Mouse (Mus musculus) left cerebral cortex, adult 8-10 months (tissue): ENCODE results near the gene Ubl5. TPM values are rescaled to one million over a fixed set of nuclear protein-coding genes. Genes with fewer than 3 reads are reported as not detected.
A peak's percentile ranks its signal among the peaks of the same experiment; 100 is the strongest.
"Not testable (repeated sequence)": the region's sequence is repeated elsewhere in the genome, so short reads cannot be mapped to it uniquely, and the experiment has no call there.

Experiments used
- DNase-seq, 2 experiments: peaks; one replicate each; pipeline ENCODE4 v3.0.0; 2022; ENCODE audit warnings: low spot score in 2 of 2
- total RNA-seq, 4 experiments: library from RNA; stranded (reverse); gene quantifications; 2 replicates each; pipeline ENCODE4 v1.2.4; 2022

Gene Ubl5
- total RNA-seq: 100 to 1,000 TPM; 263 to 330 (median 301) TPM

DNA sequence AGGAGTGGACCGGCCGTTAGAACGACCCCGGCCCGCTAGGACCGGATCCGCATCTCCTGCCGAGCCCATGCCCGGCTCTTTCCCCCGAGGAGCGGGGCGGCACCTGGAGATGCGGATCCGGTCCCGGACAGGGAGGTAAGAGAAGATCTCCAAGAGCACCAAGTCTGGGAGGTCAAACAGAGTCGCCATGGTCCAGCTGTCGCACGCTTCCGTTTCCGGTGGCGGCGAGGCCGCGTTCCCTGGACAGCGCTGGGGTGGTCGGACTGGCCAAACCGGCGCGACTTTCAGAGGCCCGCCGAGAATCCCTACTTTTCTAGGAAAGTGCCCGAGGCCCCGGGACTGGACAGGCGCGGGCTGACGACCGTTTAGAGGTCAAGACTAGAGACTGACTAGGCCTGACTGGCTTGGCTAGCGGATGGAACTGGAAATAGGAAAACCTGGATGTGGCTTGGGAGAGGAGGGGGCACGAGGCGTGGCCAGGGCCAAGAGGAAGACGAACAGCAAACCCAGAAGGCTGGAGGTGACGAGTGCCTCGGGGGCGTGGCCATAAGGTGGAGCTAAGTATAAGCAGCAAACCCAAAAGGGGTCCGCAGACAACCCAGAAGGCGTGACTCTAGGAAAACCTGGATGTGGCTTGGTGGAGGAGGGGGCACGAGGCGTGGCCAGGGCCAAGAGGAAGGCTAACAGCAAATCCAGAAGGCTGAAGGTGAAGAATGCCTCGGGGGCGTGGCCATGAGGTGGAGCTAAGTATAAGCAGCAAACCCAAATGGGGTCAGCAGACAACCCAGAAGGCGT is at the start of gene Ubl5:
Gene Ubl5, plus strand, starts transcription at position 778 of the 795 bp plus-strand sequence.
- DNase-seq: no peak

GRCm38 (mm10) chr9:20601270-20601669 is 41.4 kb upstream of the Ubl5 start:
- no peak for DNase-seq

GRCm38 (mm10) chr9:20606269-20606668 is 36.4 kb upstream of the Ubl5 start:
- DNase-seq: no peak

DNA sequence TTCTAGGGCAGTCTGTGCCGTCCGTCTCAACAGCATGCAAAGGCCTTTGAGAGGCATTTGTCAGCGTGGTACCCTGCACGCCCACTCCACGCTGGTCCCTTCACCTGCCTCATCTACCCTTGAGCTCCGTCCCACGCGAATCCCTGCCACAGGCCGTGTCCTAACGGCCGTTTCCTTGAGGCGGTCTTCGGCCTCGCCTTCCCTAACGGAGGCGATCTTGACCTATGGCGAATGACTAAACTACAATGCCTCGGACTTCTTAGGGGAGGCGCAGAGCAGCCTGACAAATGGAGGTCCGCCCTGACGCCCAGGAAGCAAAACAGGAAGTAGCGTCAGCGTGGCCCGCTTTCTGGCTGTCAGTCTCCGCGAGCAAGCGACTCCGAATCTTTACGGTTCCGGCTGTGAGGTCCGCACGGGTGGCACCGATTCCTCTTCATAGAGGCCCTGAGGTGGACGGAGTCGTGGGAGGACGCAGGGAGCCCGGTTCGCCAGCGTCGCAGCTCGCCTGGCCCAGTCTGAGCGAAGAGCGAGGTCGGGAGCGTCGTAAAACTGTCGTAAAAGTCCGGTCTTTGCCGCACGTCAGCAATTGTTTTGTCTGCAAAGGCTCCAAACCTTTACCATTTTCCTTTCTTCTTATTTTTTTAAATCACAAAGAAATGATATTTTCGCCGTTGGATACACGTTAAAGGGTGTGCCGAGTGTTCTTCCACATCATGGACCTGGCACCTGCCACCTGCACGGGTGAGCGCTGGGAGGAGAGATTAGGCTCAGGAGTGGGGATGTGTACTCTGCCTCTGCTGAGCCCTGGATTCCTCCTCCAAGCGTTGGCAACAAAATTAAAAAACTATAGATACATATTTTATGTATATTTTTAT is 35.3 kb upstream of the Ubl5 start:
- peak; percentile 81 to 83 for DNase-seq

DNA sequence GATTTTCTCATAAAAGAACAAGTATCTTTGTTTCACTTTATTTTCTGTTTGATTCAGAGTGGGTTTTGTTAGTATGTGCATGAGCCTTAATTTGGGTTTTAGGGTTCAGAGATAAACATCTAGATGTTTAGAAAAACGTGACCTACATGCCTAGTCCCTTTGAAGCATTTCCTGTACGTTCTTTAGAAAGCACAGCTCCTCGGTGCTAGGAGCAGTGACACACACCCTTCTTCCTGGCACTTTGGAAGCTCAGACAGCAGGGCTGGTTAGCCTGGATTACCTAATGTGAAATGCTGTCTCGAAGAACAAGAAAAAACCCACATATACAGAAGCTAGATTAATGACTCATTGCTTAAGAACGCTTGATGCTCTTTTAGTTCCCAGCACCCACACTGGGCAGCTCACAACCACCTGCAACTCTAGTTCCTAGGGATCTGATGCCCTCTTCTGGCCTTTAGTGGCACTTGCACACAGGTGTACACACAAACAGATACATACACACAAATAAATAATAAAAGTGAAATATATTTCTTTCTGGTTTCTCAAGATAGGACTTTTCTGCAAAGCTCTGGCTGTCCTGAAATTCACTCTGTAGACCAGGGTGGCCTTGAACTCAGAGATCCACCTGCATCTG is 32.7 kb upstream of the Ubl5 start:
- no peak for DNase-seq

- no peak for DNase-seq
Observed at GRCm38 (mm10) chr9:20611976-20612375, 30.7 kb upstream of the Ubl5 start.

- DNase-seq: no peak
Observed at GRCm38 (mm10) chr9:20616685-20617084, 26.0 kb upstream of the Ubl5 start.

DNA sequence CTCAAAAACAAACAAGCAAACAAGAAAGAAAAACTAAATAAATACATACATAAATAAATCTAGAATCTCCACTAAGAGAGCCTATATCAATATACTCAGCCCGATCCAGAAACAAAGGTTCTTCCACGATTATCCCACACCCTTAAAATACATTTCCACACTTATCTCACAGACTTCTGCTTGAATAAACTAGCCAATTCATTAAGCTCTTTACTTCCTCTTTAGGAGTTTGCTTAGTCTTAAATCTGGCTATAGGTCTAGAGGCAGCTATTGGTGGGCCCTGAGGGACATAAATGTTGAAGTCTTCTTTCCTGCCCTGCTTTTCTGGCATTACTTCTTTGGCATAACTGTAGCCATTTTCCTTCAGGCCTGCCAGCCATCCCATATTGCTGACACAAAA is 11.3 kb upstream of the Ubl5 start:
- no peak for DNase-seq

- DNase-seq: not testable (repeated sequence)
Observed at GRCm38 (mm10) chr9:20635676-20636075, 7.0 kb upstream of the Ubl5 start.

DNA sequence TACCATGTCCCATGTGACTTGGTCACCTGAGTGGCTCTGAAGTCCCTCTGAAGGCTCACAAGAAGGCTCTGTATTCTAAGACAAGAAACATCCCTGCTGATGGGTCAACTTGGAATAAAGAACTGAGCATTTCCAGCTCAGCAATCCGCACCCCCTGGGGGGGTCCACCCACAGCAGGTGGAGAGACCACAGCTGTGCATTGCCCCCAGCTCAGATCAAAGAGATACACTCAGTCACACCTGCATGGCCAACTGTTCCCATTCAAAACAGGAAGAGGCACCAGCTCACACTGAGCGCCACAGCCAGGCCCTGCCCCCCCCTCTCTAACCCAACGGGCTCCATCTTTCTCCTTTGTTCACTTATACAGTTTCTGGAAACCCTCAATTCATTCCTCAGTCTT is 6.4 kb upstream of the Ubl5 start:
- DNase-seq: no peak

DNA sequence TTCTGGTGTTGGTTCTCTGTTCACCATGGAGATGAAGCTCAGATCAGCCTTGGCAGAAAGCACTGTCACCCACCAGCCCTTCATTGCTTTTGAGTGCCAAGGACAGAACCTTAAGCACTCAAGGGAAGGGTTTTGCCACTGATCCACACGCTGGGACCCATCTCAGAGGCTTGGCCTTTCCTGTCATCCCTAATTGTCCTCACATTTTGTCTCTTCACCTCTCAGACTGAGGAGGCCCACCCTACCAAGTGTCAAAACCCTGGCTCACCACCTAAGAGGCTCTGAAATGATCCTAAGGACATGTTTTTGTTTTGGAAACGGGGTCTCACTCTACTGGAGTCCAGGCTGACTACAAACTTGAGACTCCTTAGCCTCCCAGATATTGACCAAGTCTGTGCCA is 5.9 kb upstream of the Ubl5 start:
- no peak for DNase-seq

DNA sequence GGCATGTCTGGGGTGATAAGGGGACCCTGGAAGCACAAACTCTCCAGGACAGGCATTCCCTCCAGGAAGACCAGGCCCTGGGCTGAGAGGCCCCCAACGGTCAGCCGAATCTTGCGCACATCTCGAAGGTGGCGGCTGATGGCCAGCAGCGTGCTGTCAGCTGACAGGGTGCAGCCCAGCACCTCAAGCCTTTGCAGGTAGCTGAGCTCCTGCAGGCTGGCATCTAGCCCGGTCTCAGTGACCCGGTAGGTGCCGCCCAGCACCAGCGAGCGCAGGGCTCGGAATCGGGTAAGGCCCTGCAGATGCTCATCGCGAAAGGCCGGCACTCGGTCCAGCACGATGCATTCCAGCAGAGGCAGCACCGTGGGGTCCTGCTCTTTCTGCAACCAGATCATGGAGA is 4.1 kb upstream of the Ubl5 start:
- no peak for DNase-seq

DNA sequence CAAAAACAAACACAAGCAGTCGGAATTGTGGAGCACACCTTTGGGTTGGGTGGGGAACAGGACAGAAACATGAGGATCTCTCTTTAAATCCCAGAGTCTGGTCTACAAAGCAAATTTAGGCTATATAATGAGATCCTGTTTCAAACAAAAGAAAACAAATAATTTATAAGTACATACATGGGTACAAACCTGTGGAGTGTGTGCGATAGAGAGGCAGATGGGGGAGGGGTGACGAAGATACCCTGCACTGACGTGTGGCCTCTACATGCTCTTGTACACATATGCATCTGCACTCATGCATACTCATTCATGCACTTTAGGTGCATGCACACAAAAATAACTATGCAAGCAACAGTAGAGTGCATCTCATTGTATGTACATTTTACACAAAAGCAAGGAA is 3.2 kb upstream of the Ubl5 start:
- no peak for DNase-seq

DNA sequence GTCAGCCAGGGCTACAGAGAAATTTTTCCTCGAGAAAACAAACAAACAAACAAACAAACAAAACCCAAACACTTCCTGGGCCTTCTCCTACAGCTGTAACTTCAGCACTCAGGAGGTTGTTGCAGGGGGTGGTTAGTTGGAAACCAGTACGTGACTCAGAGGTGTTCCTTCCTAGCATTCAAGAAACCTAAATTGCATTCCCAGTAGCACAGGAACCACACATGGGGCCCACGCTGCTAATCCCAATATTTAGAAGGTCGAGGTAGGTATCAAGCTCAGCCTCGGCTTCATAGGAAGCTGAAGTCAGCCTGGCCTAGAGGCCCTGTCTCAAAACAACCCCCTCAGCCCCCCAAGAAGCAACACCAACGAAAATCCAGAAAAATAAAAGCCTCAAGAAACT is 1.2 kb upstream of the Ubl5 start:
- DNase-seq: no peak

GRCm38 (mm10) chr9:20642896-20643466 is 303 bp downstream of the Ubl5 start:
- DNase-seq: peak; percentile 46 to 62

DNA sequence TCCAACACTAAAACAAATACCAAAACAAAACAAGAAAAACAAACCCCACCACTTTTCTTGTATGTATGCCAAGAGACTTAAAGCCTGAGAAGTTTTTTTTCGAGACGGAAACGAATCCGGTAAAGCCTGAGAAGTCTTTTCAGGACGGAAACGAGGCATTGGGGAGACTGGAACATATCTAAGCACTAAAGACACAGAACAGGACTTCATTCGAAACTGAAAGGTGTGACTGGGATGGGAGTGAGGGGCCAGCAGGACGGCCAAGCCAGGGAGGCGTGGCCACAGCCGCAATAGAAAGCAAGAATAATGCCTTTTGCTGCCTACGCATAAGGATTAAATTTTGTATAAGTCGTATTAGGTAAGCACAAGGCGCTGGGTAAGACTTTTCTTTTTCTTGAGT is 1.1 kb downstream of the Ubl5 start:
- DNase-seq: no peak

DNA sequence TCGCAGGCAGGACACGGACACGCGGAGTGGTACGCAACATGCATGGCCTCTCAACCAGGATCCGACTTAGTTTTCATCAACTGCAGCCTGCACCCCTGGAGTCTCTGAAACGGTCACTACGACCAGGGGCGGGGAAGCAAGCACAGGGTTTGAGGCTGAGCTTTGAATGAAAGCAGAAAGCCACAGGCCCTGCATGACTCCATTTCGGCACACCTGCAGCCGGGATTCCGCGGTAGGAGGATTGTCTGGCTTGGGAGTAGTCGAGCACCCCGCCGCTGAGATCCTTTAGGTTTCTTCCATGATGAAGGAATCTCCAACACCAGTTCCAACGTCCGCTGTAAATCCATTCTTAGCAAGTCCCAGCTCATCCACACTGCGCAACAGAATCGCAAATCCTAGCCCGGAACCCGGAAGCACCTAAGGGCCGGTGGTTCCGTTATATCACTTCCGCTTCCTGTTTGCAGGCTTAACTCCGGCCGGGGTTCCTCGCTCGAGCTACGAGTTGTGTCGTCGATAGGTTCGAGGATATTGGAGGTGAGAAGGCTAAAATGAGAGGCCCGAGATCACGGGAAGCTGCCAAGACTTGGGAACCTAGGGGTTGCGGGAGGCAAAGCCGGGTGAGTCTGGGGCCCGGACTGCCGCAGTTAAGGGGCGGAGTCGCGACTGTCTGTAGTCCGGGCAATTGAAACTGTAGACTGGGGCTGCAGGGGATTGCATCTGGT is 1.8 kb downstream of the Ubl5 start, which contains the start of gene Fbxl12:
Gene Fbxl12, minus strand, starts transcription at position 408 of the 722 bp plus-strand sequence.
- DNase-seq: peak; percentile 69 to 71

DNA sequence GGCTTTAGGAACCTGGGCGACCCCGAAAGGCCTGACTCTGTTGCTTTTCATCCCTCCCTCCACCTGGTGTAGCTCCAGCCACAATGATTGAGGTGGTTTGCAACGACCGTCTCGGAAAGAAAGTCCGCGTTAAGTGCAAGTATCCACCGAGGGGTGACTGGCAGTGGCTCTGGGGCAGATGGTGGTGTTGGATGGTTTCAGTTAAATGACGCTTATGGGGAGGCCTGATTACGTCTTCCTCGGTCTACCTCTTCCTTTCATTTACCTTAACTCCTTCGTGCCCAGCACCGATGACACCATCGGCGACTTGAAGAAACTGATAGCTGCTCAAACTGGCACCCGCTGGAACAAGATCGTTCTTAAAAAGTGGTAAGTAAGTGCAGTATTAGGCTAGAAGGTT is 2.4 kb downstream of the Ubl5 start:
- DNase-seq: no peak

- DNase-seq: peak; percentile 97 to 100
Observed at GRCm38 (mm10) chr9:20651602-20652259, 9.1 kb downstream of the Ubl5 start, which contains the start of gene Pin1. TSS of gene Pin1 (plus strand) at chr9:20652095.

DNA sequence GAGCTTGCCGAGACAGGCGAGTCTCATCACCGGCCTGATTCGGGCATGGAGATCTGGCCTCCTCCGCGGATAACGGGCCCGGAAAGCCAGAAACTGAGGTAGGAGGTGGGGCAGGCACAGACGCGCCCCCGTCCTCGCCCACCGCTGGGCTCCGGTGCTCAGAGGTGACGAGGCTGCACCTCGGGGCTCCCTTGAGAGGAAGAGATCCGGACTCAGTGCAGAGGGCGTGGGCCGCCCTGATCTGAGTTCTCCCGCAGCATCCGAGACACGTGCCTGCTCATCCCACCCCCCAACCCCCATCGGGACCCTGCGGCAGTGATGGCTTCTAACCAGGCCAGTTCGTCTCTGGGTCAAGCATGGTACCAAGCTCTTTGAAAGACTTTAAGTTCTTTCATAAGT is 9.6 kb downstream of the Ubl5 start:
- DNase-seq: no peak
